Mouse (Mus musculus) stomach, embryonic 15.5 days (tissue): ENCODE measurements at regions not wholly inside any gene's neighbourhood (a gene's known extent, or its start where the extent isn't known, plus 50 kb on each side); places are given as distances from the start of the nearest gene placed in this dataset.

Experiments used
- ATAC-seq: fragments of 200-750 bp; cut with Nextera tagmentation; 2 replicates; pipeline ENCODE4 v1.8.0; 2017; ENCODE audit warnings: low read depth, moderate number of reproducible peaks, moderate TSS enrichment; ENCODE audit not compliant: insufficient read depth, low FRiP score
- H3K27ac ChIP-seq: fragments of 300-500 bp; sonication (generic); 2 replicates; pipeline ENCODE4 v1.5.1; 2015; ENCODE audit warnings: mild to moderate bottlenecking, inconsistent platforms
- H3K27me3 ChIP-seq: fragments of 300-500 bp; sonication (generic); replicated peaks from 2 replicates; pipeline ENCODE4 v1.6.1; 2015; ENCODE audit warnings: inconsistent platforms
- H3K36me3 ChIP-seq: fragments of 300-500 bp; sonication (generic); 2 replicates; pipeline ENCODE4 v1.6.1; 2015; ENCODE audit warnings: inconsistent platforms
- H3K4me1 ChIP-seq: fragments of 300-500 bp; sonication (generic); 2 replicates; pipeline ENCODE4 v1.6.1; 2015; ENCODE audit warnings: inconsistent platforms
- H3K4me2 ChIP-seq: fragments of 300-500 bp; sonication (generic); 2 replicates; pipeline ENCODE4 v1.6.1; 2015; ENCODE audit warnings: mild to moderate bottlenecking, inconsistent platforms
- H3K4me3 ChIP-seq: fragments of 300-500 bp; sonication (generic); replicated peaks from 2 replicates; pipeline ENCODE4 v1.5.1; 2015; ENCODE audit warnings: inconsistent platforms
- H3K9ac ChIP-seq: fragments of 300-500 bp; sonication (generic); 2 replicates; pipeline ENCODE4 v1.6.1; 2015; ENCODE audit warnings: inconsistent platforms
- H3K9me3 ChIP-seq: fragments of 300-500 bp; sonication (generic); 2 replicates; pipeline ENCODE4 v1.6.1; 2016; ENCODE audit warnings: inconsistent platforms
- WGBS: fragments of 180-500 bp; shearing (Covaris S2); methylation state at CpG from one replicate; pipeline ENCODE4 v1.1.7; 2015; 5-methylcytosine and 5-hydroxymethylcytosine counted together

DNA sequence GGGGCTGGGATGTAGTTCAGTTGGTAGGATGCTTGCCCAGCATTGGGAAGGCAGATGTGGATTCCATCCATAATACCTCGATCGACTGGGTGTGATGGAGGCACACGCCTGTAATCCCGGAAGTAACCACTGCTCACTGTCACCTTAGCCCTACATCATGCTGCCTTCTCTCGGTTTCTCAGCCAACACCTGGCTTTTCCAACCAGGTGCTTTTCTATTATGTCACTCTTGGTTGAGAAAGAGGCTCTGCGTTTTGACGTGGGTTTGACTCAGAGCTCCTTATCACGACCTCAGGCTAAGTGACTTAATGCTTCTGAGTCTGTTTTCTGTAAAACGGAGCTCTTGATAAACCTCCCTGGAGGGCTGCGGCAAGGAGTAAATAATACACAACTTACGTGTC is 126.2 kb upstream of the Adgrl2 start:
- no peaks in the 10 kb centered on the region for H3K9me3 ChIP-seq
- no peak overlapping the region for H3K4me3 ChIP-seq
- WGBS = 56% methylated on average over 11 of the region's 11 CpGs
- H3K27me3 ChIP-seq = no peaks in the 10 kb centered on the region
- H3K9ac ChIP-seq = no peak overlapping the region
- no peak for ATAC-seq
- H3K27ac ChIP-seq = no peak overlapping the region; the same call in 1 of the 2 replicates
- H3K4me2 ChIP-seq = no peak overlapping the region
- no peaks in the 10 kb centered on the region for H3K36me3 ChIP-seq
- peaks cover 7% of the 10 kb centered on the region; the same call in 1 of the 2 replicates for H3K4me1 ChIP-seq

DNA sequence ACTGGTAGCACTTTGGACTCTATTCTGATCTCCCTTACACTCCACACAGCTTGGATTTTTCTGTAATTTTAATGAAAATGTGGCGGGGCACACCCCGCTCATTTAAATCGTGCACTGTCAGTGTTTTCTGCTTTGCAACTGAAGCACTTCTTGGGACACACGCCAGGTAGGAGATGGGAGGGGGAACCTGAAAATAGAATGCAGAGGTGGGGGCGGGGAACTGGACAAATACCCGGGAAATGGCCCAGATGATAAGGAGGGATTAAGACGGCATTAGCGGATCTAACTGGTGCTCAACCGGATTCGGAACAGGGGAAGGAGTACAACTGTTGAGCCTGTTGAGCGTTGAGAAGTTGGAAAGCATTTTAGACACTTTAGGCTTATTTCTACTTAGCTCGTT is 125.5 kb upstream of the Adgrl2 start:
- Histone ChIP-seq H3K9me3 (no peaks in the 10 kb centered on the region), H3K9ac (no peak overlapping the region), H3K4me1 (peaks cover 10% of the 10 kb centered on the region; the same call in 1 of the 2 replicates), H3K4me2 (no peak overlapping the region), H3K4me3 (no peak overlapping the region), H3K27ac (no peak overlapping the region), H3K27me3 (no peaks in the 10 kb centered on the region), H3K36me3 (no peaks in the 10 kb centered on the region)
- no peak for ATAC-seq
- 58% methylated on average over 12 of the region's 12 CpGs for WGBS

DNA sequence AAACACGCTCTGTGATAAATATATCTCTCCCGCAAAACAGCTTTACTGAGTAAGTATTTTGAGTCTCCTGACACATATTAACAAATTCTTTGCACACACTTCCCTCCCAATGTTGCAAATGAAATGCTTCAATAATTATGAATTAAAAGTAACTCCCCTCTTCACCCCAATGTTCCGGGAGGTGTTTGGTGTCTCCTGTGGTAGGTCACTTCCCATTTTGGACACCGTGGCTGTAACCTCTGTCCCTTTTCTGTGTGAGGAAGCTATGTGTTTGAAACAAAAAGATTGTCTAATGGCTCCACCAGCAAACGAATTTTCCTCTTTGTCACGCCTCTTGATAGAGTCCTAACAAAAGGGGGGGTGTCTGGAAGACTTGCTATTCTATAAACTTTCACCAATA is 122.5 kb upstream of the Adgrl2 start:
- ATAC-seq = no peak
- H3K36me3 ChIP-seq = no peaks in the 10 kb centered on the region
- peaks cover 10% of the 10 kb centered on the region; the same call in 1 of the 2 replicates for H3K4me1 ChIP-seq
- 74% methylated on average over 6 of the region's 6 CpGs for WGBS
- H3K9me3 ChIP-seq = no peaks in the 10 kb centered on the region
- H3K27ac ChIP-seq = no peak overlapping the region
- H3K9ac ChIP-seq = no peak overlapping the region
- H3K4me2 ChIP-seq = no peak overlapping the region
- H3K27me3 ChIP-seq = no peaks in the 10 kb centered on the region
- H3K4me3 ChIP-seq = no peak overlapping the region

DNA sequence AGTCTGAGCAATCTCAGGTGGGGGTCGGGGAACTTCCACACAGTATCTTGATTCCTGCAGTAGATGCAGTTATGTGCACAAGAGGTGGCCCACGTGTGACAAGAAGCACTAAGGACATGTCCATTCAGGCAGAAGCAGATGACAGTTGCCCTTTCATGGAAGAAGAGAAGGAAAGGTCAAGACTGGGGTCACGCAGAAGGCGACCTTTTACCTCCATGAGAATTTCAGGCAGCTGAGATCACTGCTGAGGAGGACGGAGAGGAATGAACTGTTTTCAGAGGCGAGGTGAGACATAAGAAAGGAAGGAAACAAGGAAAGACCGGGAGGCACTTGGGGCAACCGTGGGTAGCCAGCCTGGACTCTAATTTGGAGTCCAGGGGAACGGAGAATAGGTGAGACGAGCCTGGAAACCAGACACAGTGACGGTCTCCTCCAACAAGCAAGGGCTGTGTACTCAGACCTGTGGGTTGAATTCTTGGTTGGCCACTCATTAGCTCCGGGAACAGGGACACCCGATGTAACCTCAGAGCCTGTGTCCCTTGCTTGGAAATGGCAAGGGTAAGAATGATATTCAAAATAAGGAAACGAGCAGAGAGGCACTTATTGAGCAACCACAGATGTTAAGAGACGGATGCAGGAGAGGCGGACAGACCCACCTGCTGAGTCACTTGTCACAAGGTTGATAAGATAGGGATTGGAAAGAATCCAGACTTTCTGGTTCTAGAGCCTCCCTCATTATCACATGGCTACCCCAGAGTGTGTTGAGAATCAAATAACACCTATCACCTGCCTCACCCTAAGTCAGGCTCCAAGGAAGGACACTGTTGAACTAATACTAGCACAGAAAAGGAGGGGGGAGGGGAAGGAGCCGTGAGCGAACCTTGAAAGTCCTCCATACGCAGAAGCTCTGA is 121.4 kb upstream of the Adgrl2 start:
- 0 out of 2 replicates have a peak overlapping the region, but pooled peaks have one; percentile 13 for H3K4me2 ChIP-seq
- no peaks in the 10 kb centered on the region for H3K9me3 ChIP-seq
- 57% methylated on average over 19 of the region's 19 CpGs for WGBS
- H3K27me3 ChIP-seq = no peaks in the 10 kb centered on the region
- peak; percentile 87 for ATAC-seq
- H3K36me3 ChIP-seq = no peaks in the 10 kb centered on the region
- H3K9ac ChIP-seq = no peak overlapping the region
- H3K27ac ChIP-seq = peak overlapping the region; percentile 63
- peaks cover 5% of the 10 kb centered on the region; the same call in 1 of the 2 replicates for H3K4me1 ChIP-seq
- H3K4me3 ChIP-seq = no peak overlapping the region

DNA sequence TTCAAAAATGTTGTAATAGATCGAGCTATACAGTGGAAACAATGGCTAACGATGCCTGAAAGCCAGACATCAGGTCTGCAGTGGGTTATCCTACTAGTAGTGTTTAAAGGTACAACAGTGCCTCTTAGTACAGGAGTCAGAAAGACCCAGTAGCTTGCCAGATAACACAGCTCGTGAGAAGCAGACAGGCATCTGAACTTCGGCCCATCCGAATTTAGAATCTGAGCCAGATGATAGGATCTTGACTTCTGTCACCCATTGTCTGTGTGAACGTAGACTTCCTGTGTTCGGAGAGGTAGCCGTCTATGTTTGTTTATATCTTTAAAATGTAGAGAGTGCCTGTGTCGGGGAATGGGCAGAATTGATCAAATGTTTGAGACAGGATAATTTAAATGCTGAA is 120.5 kb upstream of the Adgrl2 start:
- Histone ChIP-seq H3K27me3 (no peaks in the 10 kb centered on the region), H3K4me3 (no peak overlapping the region), H3K9ac (no peak overlapping the region), H3K27ac (no peak overlapping the region), H3K4me2 (no peak overlapping the region), H3K4me1 (peaks cover 5% of the 10 kb centered on the region; the same call in 1 of the 2 replicates), H3K9me3 (no peaks in the 10 kb centered on the region), H3K36me3 (no peaks in the 10 kb centered on the region)
- 39% methylated on average over 9 of the region's 9 CpGs for WGBS
- ATAC-seq = no peak

DNA sequence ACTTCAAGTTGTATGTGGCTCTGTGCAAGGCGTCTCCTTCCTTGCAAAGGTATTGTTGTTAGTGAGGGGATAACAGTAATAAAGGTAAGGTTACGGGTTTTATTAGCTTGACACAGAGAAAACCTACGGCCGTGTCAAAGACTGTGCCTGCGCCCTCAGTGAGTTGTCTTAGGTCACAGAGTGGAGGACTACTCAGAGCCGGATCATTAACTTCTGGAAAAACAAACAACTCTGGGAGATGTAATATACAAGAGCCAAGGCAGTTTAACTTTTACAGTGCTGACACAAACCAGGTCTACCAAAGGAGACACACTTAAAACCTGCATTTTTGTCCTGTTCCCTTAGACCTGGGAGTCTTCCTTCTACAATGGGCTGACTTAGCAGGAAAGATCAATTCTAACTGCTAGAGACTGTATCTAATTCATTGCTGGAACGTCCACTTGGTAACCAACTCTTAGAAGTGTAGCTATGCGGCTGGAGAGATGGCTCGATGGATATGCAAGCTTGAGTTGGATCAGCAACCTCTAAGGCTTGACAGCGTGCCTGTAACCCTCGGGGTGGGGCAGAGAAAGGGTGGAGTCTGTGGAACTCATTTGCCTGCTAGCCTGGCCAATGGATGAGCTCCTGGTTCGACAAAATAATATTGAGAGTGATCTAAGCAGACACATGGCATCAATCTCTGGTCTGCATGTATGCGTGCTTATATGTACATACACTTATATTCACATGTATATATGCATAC is 115.5 kb upstream of the Adgrl2 start:
- no peaks in the 10 kb centered on the region for H3K9me3 ChIP-seq
- H3K36me3 ChIP-seq = no peaks in the 10 kb centered on the region
- 68% methylated on average over 13 of the region's 13 CpGs for WGBS
- no peak overlapping the region for H3K9ac ChIP-seq
- no peak overlapping the region for H3K27ac ChIP-seq
- no peak for ATAC-seq
- no peaks in the 10 kb centered on the region for H3K27me3 ChIP-seq
- H3K4me2 ChIP-seq = no peak overlapping the region
- no peaks in the 10 kb centered on the region for H3K4me1 ChIP-seq
- no peak overlapping the region for H3K4me3 ChIP-seq

DNA sequence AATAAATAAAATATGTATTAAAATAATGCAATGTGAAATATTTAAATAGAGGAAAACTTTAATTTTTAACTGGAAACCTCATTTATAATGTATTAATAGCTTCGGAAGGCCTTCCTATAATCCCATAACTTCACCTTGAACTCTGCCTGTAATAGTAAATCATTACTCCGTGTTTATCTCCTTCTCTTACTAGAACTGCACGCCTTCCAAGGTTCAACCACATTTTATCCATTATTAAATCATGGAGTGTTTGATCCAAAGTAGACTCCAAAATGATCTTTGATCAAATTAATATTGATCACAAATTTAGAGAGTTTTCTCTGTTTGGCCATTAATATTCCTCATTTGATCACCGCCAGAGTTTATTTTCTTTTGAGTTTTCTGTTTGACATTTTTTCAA is 114.8 kb upstream of the Adgrl2 start:
- Histone ChIP-seq H3K4me3 (no peak overlapping the region), H3K27me3 (no peaks in the 10 kb centered on the region), H3K36me3 (no peaks in the 10 kb centered on the region), H3K27ac (no peak overlapping the region), H3K9ac (no peak overlapping the region), H3K4me2 (no peak overlapping the region), H3K4me1 (no peaks in the 10 kb centered on the region), H3K9me3 (no peaks in the 10 kb centered on the region)
- 78% methylated on average over 4 of the region's 4 CpGs for WGBS
- no peak for ATAC-seq

DNA sequence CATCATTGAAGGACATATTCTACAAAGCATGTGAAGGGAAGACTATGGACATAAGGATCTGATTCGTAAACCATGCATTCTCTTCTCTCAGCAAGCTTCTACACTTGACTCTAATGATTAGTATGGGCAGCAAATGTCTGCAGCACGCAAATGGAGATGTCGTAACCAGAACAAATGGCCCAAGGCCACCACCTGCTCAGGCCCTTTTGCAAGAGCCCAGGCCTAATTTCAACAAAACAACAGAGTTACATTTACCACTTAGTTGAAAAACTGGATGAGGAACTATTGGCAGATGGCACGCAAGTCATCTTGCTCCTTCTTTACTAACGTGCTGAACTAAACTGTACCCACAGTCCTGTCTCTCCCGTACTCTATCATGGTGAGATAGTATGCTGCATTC is 113.7 kb upstream of the Adgrl2 start:
- 82% methylated on average over 6 of the region's 6 CpGs for WGBS
- H3K4me2 ChIP-seq = no peak overlapping the region
- H3K4me1 ChIP-seq = no peaks in the 10 kb centered on the region
- H3K27me3 ChIP-seq = no peaks in the 10 kb centered on the region
- no peak overlapping the region for H3K4me3 ChIP-seq
- ATAC-seq = no peak
- H3K36me3 ChIP-seq = no peaks in the 10 kb centered on the region
- H3K9ac ChIP-seq = no peak overlapping the region
- no peak overlapping the region for H3K27ac ChIP-seq
- no peaks in the 10 kb centered on the region for H3K9me3 ChIP-seq

DNA sequence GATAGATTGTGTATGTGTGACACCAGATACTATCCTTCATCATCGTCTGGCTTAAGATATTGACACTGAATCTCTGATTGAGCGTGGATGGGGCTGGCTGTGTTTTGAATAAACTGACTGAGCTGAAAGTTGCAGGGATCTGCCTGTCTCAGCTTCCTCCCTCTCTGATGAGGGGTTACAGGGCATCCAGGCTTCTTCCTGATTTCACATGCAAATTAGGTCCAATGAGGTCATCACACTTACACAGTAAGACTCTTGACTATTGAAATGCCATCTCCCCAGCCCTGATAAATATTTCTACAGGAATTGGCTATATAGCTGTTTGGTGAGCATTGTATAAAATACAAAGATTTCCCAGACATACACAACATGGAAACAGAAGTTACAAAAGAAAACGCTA is 113.1 kb upstream of the Adgrl2 start:
- 80% methylated on average over 3 of the region's 3 CpGs for WGBS
- Histone ChIP-seq H3K27me3 (no peaks in the 10 kb centered on the region), H3K4me1 (no peaks in the 10 kb centered on the region), H3K9me3 (no peaks in the 10 kb centered on the region), H3K4me2 (no peak overlapping the region), H3K4me3 (no peak overlapping the region), H3K36me3 (no peaks in the 10 kb centered on the region), H3K27ac (no peak overlapping the region), H3K9ac (no peak overlapping the region)
- ATAC-seq = no peak

DNA sequence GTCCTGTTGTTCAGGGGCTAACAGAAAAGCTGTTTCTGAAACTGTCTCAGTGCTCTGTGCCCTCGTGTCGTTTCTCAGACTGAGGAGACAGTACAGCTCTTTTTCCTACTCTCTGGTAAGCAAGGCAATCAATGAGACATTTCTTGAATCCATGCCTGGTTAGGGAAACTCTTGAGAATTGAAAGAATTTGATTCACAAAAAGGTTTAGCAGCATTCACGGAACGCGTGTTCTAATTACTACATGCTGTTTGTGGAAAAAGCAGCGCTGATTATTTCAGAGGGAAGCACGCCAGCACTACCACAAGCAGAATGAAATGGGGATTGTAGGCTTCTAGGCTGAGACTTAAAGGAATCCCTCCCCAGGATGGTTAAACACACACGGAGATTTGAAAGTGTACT is 112.5 kb upstream of the Adgrl2 start:
- H3K9ac ChIP-seq = no peak overlapping the region
- H3K36me3 ChIP-seq = no peaks in the 10 kb centered on the region
- no peak overlapping the region for H3K4me2 ChIP-seq
- ATAC-seq = no peak
- 79% methylated on average over 8 of the region's 8 CpGs for WGBS
- H3K27ac ChIP-seq = no peak overlapping the region
- no peaks in the 10 kb centered on the region for H3K27me3 ChIP-seq
- H3K4me1 ChIP-seq = no peaks in the 10 kb centered on the region
- no peaks in the 10 kb centered on the region for H3K9me3 ChIP-seq
- H3K4me3 ChIP-seq = no peak overlapping the region

DNA sequence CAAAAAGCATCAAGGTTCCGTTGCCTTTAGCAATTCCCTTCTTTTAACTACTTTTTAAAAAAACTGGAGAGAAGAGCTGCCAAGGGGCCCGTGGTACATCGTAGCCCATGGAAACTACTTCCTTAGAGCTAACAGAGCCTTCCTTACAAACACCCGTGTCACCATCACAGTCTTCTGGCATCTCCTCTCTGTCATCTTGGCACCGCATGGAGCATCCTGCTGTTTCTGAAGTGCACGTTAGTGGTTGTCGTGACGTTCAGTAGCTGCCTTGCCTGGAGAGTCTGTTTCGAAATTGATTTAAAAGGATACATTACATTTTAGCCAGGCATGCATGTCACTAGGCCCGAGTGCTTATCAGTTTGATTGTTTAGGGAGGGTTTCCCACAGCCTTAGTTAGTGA is 111.4 kb upstream of the Adgrl2 start:
- WGBS = 79% methylated on average over 10 of the region's 10 CpGs
- H3K27ac ChIP-seq = no peak overlapping the region
- no peaks in the 10 kb centered on the region for H3K36me3 ChIP-seq
- no peak overlapping the region for H3K4me2 ChIP-seq
- no peak overlapping the region for H3K9ac ChIP-seq
- H3K4me3 ChIP-seq = no peak overlapping the region
- no peaks in the 10 kb centered on the region for H3K9me3 ChIP-seq
- no peak for ATAC-seq
- no peaks in the 10 kb centered on the region for H3K4me1 ChIP-seq
- H3K27me3 ChIP-seq = no peaks in the 10 kb centered on the region

DNA sequence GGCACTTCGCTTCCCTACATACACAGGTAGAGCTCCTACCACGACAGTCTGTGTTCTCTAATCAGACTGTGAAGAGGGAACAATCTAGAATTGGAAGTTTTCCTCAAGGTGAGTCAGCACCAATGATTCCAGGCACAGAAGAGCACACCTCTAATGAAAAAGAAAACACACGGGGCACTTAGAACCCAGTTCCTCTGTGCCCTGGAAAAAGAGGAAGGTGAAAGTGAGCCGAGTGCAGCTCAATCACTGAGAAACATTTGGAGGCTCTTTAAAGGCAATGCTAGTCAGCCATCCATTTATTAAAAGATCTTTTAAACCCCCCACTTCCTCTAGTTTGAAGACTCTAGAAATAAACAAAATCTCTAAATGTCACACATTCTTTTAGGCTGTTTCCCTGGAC is 108.4 kb upstream of the Adgrl2 start:
- Histone ChIP-seq H3K4me2 (no peak overlapping the region), H3K4me1 (no peaks in the 10 kb centered on the region), H3K27ac (no peak overlapping the region), H3K4me3 (no peak overlapping the region), H3K9ac (no peak overlapping the region), H3K27me3 (no peaks in the 10 kb centered on the region), H3K9me3 (no peaks in the 10 kb centered on the region), H3K36me3 (no peaks in the 10 kb centered on the region)
- WGBS = 47% methylated on average over 4 of the region's 4 CpGs
- ATAC-seq = no peak
